Mouse (Mus musculus) heart, embryonic 13.5 days (tissue): ENCODE measurements around the gene Parva. TPM values are rescaled to one million over a fixed set of nuclear protein-coding genes. Genes with fewer than 3 reads are reported as not detected.

Source experiments
- ATAC-seq: fragments of 200-750 bp; cut with Nextera tagmentation; 2 replicates; pipeline ENCODE4 v1.8.0; 2017; ENCODE audit warnings: moderate TSS enrichment; ENCODE audit not compliant: insufficient number of reproducible peaks, low FRiP score, low TSS enrichment; ENCODE audit errors: extremely low read depth
- H3K27ac ChIP-seq: fragments of 300-500 bp; sonication (generic); replicated peaks from 2 replicates; pipeline ENCODE4 v1.5.1; 2015; ENCODE audit warnings: moderate library complexity, mild to moderate bottlenecking, inconsistent platforms
- H3K27me3 ChIP-seq: fragments of 300-500 bp; sonication (generic); replicated peaks from 2 replicates; pipeline ENCODE4 v1.6.1; 2015; ENCODE audit warnings: mild to moderate bottlenecking, inconsistent platforms
- H3K36me3 ChIP-seq: fragments of 300-500 bp; sonication (generic); 2 replicates; pipeline ENCODE4 v1.6.1; 2015; ENCODE audit warnings: mild to moderate bottlenecking, inconsistent platforms
- H3K4me1 ChIP-seq: fragments of 300-500 bp; sonication (generic); 2 replicates; pipeline ENCODE4 v1.6.1; 2015; ENCODE audit warnings: inconsistent platforms
- H3K4me2 ChIP-seq: fragments of 300-500 bp; sonication (generic); 2 replicates; pipeline ENCODE4 v1.6.1; 2015; ENCODE audit warnings: inconsistent platforms, mild to moderate bottlenecking, moderate library complexity
- H3K4me3 ChIP-seq: fragments of 300-500 bp; sonication (generic); 2 replicates; pipeline ENCODE4 v1.5.1; 2015; ENCODE audit warnings: moderate library complexity, mild to moderate bottlenecking, inconsistent platforms
- H3K9ac ChIP-seq: fragments of 300-500 bp; sonication (generic); 2 replicates; pipeline ENCODE4 v1.6.1; 2015; ENCODE audit warnings: inconsistent platforms, mild to moderate bottlenecking, moderate library complexity
- H3K9me3 ChIP-seq: fragments of 300-500 bp; sonication (generic); 2 replicates; pipeline ENCODE4 v1.6.1; 2016; ENCODE audit warnings: inconsistent platforms
- WGBS: fragments of 180-500 bp; shearing (Covaris S2); methylation state at CpG from one replicate; pipeline ENCODE4 v1.1.7; 2015; ENCODE audit warnings: mixed read lengths; 5-methylcytosine and 5-hydroxymethylcytosine counted together
- polyA plus RNA-seq: library from polyadenylated mRNA; unstranded; fragments of >200 nt; fragmentation: Nextera tagmentation; extraction: Ambion mirVana; gene quantifications from 2 replicates; pipeline ENCODE4 v1.2.1, GENCODE M21; 2015

Parva gene
- polyA plus RNA-seq, 1 experiment from 2014 or later = 83.7 TPM

GRCm38 (mm10) chr7:112567004-112567403, 139.7 kb downstream of the Parva start:
- Histone ChIP-seq H3K27me3 (no peaks in the 10 kb centered on the region), H3K27ac (no peak overlapping the region), H3K9ac (no peak overlapping the region), H3K36me3 (peaks cover 85% of the 10 kb centered on the region), H3K9me3 (no peaks in the 10 kb centered on the region), H3K4me3 (no peak overlapping the region), H3K4me2 (no peak overlapping the region), H3K4me1 (0 out of 2 replicates have a peak, but pooled peaks cover 4% of the 10 kb centered on the region)
- 87% methylated on average over 4 of the region's 4 CpGs for WGBS
- no peak for ATAC-seq

DNA sequence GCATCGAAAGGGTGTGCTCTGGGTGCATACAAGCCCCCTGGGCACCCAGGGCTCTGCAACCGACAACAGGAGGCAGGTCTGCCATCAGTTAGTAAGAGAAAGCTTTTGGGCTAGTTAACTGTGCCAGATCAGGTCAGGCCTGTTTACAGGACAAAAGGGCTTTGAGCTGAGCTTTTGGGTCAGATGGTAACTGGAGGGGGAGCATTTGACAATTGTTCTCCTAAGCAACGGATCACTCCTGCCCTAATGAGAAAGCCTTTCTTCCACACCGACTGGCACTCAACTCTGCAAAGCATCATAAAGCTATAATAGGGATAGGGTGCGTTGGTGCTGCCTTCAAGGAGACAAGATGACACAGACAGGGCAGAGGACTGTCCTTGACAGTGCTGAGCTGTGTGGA, 141.7 kb downstream of the Parva start:
- H3K27me3 ChIP-seq = no peaks in the 10 kb centered on the region
- ATAC-seq = no peak
- WGBS = 63% methylated on average over 5 of the region's 5 CpGs
- no peak overlapping the region for H3K4me3 ChIP-seq
- no peaks in the 10 kb centered on the region for H3K9me3 ChIP-seq
- H3K4me2 ChIP-seq = no peak overlapping the region
- no peaks in the 10 kb centered on the region for H3K4me1 ChIP-seq
- peaks cover 86% of the 10 kb centered on the region for H3K36me3 ChIP-seq
- H3K27ac ChIP-seq = no peak overlapping the region
- H3K9ac ChIP-seq = no peak overlapping the region

DNA sequence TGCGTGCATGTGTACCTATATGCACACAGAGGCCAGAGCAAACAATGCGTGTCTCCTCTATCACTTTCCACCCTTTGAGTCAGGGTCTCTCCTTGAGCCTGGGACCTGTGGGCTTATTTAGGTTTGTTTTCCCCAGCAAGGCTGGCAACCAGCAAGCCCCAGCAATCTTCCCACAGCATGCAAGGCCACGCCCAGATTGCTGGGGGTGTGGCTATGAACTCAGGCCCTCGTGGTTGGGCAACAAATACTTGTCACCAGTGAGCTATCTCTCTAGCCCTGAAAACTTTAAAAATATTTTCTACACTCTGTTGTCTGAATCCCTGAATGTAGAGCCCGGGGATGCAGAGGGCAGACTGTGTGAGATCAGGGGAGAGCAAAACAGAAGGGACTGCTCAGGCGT, 154.3 kb downstream of the Parva start:
- H3K4me1 ChIP-seq = peaks cover 10% of the 10 kb centered on the region
- H3K27ac ChIP-seq = no peak overlapping the region
- peaks cover 6% of the 10 kb centered on the region; the same call in 1 of the 2 replicates for H3K9me3 ChIP-seq
- H3K9ac ChIP-seq = no peak overlapping the region
- no peak overlapping the region for H3K4me3 ChIP-seq
- H3K36me3 ChIP-seq = peaks cover 95% of the 10 kb centered on the region
- no peak overlapping the region for H3K4me2 ChIP-seq
- WGBS = 76% methylated on average over 6 of the region's 6 CpGs
- ATAC-seq = no peak
- no peaks in the 10 kb centered on the region for H3K27me3 ChIP-seq

DNA sequence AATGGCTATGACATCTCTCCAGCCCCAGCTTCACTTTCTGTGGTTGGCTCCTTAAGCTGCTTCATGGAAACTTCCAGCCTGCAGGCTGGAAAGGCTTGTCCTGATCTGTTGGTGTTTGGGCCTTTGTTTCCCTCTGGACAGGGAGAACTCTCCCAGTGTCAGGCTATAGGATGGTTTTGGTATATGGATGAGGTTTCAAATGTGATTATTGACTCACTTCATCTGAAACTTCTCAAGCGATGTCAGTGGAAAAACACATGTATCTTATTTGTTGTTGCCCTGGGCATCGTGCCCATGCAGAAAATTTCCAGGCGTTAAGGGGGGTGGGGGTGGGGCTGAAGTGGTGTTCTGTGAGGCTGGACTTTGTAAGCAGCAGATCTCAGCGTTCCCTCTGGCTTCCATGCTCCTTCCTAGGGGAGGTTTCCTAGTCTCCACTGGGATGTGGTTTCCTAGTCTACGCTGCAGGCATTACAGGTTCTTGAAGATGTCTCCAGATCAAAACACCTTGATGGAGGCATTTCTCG, 155.6 kb downstream of the Parva start:
- H3K36me3 ChIP-seq = peaks cover 89% of the 10 kb centered on the region

GRCm38 (mm10) chr7:112587449-112587848, 160.1 kb downstream of the Parva start:
- Histone ChIP-seq H3K4me3 (no peak overlapping the region), H3K27ac (no peak overlapping the region), H3K9me3 (peaks cover 6% of the 10 kb centered on the region; the same call in 1 of the 2 replicates), H3K27me3 (no peaks in the 10 kb centered on the region), H3K4me2 (no peak overlapping the region), H3K9ac (no peak overlapping the region), H3K36me3 (peaks cover 84% of the 10 kb centered on the region), H3K4me1 (peaks cover 14% of the 10 kb centered on the region)
- WGBS = 29% methylated on average over 1 of the region's 1 CpGs
- no peak for ATAC-seq

More for the DNA sequence above, 155.6 kb downstream of the Parva start:
- Histone ChIP-seq H3K4me2 (no peak overlapping the region), H3K4me1 (peaks cover 14% of the 10 kb centered on the region), H3K4me3 (no peak overlapping the region), H3K27me3 (no peaks in the 10 kb centered on the region), H3K9me3 (peaks cover 6% of the 10 kb centered on the region; the same call in 1 of the 2 replicates), H3K27ac (0 out of 2 replicates have a peak overlapping the region, but pooled peaks have one; percentile 36), H3K9ac (no peak overlapping the region)
- ATAC-seq = no peak
- WGBS = 66% methylated on average over 6 of the region's 6 CpGs

DNA sequence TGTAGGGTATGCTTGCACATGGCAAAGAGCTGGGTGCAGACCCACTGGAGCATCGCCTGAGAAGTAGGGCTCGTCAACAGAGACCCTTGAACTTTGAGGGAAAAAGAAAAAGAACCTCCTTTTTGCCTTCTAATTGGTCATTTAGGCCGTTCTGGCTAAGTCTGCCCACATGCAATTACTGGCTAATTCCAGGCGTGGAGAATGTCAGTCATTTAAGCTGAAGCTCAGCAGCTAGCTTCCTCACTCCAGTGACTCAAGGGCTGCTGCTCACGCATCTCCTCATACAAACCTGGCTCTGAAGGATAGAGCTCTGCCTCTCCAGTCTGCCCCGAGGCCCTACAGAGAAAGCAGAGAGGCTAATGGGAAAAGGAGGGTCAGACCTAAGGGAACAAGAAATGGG, 162.2 kb downstream of the Parva start:
- no peaks in the 10 kb centered on the region for H3K27me3 ChIP-seq
- WGBS = 76% methylated on average over 6 of the region's 6 CpGs
- ATAC-seq = no peak
- no peak overlapping the region for H3K4me3 ChIP-seq
- H3K9me3 ChIP-seq = peaks cover 6% of the 10 kb centered on the region; the same call in 1 of the 2 replicates
- H3K27ac ChIP-seq = no peak overlapping the region
- peaks cover 63% of the 10 kb centered on the region for H3K36me3 ChIP-seq
- no peak overlapping the region for H3K9ac ChIP-seq
- peaks cover 7% of the 10 kb centered on the region; the same call in 1 of the 2 replicates for H3K4me1 ChIP-seq
- H3K4me2 ChIP-seq = no peak overlapping the region

GRCm38 (mm10) chr7:112593586-112593985, 166.3 kb downstream of the Parva start:
- WGBS = 59% methylated on average over 5 of the region's 5 CpGs
- ATAC-seq = no peak
- Histone ChIP-seq H3K36me3 (peaks cover 29% of the 10 kb centered on the region), H3K27ac (no peak overlapping the region), H3K4me1 (peaks cover 14% of the 10 kb centered on the region), H3K9me3 (no peaks in the 10 kb centered on the region), H3K4me2 (no peak overlapping the region), H3K4me3 (no peak overlapping the region), H3K27me3 (no peaks in the 10 kb centered on the region), H3K9ac (no peak overlapping the region)

DNA sequence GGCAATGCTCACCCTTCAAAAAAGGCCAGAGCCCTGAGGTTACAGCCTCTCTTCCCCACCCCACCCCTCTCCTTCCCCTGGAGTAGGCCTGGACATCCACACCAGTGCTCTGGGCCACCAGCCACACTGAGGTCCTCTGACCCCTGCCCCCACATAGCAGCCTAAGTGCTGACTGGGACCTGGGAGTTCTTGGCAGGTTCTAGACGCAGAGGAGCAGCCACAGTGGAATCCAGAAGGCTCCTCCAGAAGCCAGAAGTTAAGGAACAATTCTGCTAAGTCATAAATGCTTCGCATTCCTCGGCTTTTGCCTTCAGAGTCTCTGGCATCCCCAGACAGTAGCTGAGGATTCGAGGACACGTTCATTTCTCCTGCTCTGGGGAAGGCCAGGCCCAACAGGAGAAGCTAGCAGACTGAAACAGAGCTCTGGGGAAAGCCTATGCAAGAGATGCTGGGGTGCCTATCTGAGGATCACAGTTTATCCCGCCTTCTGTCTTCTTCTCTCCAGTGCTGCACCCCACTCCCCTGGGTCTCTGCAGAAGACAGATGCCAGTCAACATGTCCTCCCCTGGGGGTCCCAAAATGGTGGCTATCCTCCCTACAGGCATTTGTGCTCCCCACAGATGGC, 168.0 kb downstream of the Parva start:
- no peak for ATAC-seq
- WGBS = 37% methylated on average over 6 of the region's 6 CpGs

DNA sequence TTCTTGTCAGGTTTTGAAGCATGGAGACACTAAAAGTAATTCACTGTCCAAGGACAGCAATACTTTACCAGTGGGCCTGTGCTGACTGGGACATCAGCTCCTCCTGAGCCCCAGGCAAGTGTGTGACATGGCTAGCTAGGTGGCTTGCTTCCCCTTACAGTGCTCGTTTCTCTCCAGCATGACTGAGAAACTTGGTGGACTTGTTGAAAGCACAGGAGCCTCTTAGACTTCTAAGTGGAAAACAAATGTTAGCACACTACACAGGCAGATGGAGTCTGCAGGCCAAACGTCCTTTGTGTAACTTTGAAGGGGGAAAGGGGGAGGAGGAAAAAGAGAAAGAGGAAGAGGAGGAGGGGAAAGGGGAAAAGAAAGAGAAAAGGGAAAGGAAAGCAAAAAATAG, 172.3 kb downstream of the Parva start:
- H3K9me3 ChIP-seq = no peaks in the 10 kb centered on the region
- H3K36me3 ChIP-seq = 0 out of 2 replicates have a peak, but pooled peaks cover 3% of the 10 kb centered on the region
- no peak overlapping the region for H3K4me3 ChIP-seq
- no peaks in the 10 kb centered on the region for H3K27me3 ChIP-seq
- H3K4me2 ChIP-seq = no peak overlapping the region
- H3K9ac ChIP-seq = peak overlapping the region; percentile 66
- peak overlapping the region; percentile 79 for H3K27ac ChIP-seq
- 16% methylated on average over 2 of the region's 2 CpGs for WGBS
- peaks cover 50% of the 10 kb centered on the region for H3K4me1 ChIP-seq
- ATAC-seq = no peak

More for the DNA sequence above, 168.0 kb downstream of the Parva start:
- H3K36me3 ChIP-seq = peaks cover 13% of the 10 kb centered on the region
- H3K4me1 ChIP-seq = peaks cover 27% of the 10 kb centered on the region
- H3K9me3 ChIP-seq = no peaks in the 10 kb centered on the region
- no peak overlapping the region for H3K9ac ChIP-seq
- H3K4me3 ChIP-seq = no peak overlapping the region
- H3K27ac ChIP-seq = peak overlapping the region; percentile 36; the same call in 1 of the 2 replicates
- H3K4me2 ChIP-seq = no peak overlapping the region
- H3K27me3 ChIP-seq = no peaks in the 10 kb centered on the region

DNA sequence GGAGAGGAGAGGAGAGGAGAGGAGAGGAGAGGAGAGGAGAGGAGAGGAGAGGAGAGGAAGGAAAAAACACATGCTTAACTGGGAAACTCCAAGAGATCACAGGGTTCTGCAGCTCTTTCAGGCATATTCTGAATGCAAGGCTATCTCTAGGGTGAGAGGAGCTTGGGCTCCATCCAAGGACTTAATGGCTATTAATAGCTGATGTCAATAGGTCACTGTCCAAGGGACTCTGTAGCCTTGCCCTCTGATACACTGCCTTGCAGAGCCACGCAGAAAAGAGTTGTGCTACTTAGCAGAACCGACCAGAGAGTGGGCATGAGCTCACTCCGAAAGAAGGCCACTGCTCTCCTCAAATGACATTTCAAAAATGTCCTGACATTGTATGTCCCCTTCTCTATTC, 172.9 kb downstream of the Parva start:
- no peak overlapping the region for H3K4me3 ChIP-seq
- no peak for ATAC-seq
- 33% methylated on average over 3 of the region's 3 CpGs for WGBS
- H3K4me1 ChIP-seq = peaks cover 46% of the 10 kb centered on the region
- no peak overlapping the region for H3K4me2 ChIP-seq
- H3K27ac ChIP-seq = peak overlapping the region; percentile 67
- 0 out of 2 replicates have a peak, but pooled peaks cover 3% of the 10 kb centered on the region for H3K36me3 ChIP-seq
- no peaks in the 10 kb centered on the region for H3K27me3 ChIP-seq
- H3K9me3 ChIP-seq = no peaks in the 10 kb centered on the region
- H3K9ac ChIP-seq = no peak overlapping the region; the same call in 1 of the 2 replicates

DNA sequence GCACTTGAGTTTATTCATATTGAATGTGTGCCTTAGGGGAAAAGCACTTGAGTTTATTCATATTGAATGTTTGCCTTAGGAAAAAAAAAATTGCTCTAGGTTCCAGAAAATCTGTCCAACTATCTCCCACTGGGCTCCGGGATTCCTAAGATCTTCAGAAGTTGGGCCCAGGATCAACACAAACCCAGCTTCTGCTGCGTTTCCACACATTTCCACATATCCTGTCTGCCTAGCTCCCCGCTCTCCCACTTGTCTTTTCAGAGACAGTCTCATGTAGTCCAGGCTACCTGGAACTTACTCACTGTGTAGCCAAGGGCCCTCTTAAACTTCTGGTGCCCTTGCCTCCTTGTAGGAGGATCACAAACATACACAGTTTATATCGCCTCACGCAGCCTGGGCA, 175.7 kb downstream of the Parva start:
- 76% methylated on average over 5 of the region's 5 CpGs for WGBS
- no peak overlapping the region for H3K4me2 ChIP-seq
- H3K9me3 ChIP-seq = no peaks in the 10 kb centered on the region
- H3K9ac ChIP-seq = 0 out of 2 replicates have a peak overlapping the region, but pooled peaks have one; percentile 26
- peak overlapping the region; percentile 71 for H3K27ac ChIP-seq
- no peaks in the 10 kb centered on the region for H3K27me3 ChIP-seq
- H3K4me3 ChIP-seq = no peak overlapping the region
- 0 out of 2 replicates have a peak, but pooled peaks cover 3% of the 10 kb centered on the region for H3K36me3 ChIP-seq
- no peak for ATAC-seq
- peaks cover 36% of the 10 kb centered on the region for H3K4me1 ChIP-seq
